Mouse (Mus musculus) gastrocnemius, postnatal 4 days (tissue): ENCODE measurements around the gene Itga10. TPM values are rescaled to one million over a fixed set of nuclear protein-coding genes. Genes with fewer than 3 reads are reported as not detected.

Experiments
- DNase-seq, 2 experiments: peaks; one replicate each; pipeline ENCODE4 v3.0.0; 2021 to 2022; ENCODE audit warnings: low spot score in 2 of 2, mixed read lengths in 2 of 2
- total RNA-seq, 2 experiments: library from RNA; stranded (reverse); gene quantifications; 2 replicates each; pipeline ENCODE4 v1.2.3; 2021

Itga10 gene
- total RNA-seq, 2 experiments from 2014 or later = 5.6 to 6.8 TPM

- DNase-seq = no peak
Measured at GRCm38 (mm10) chr3:96708684-96709064, 63.3 kb downstream of the Itga10 start.

Other genes with a start within 250 kb of the Itga10 start
- not detected for gene BC107364, start 193.3 kb upstream of the Itga10 start, total RNA-seq
- 100 to 1,000 TPM; 283 to 297 TPM for gene Hfe2, start 120.4 kb upstream of the Itga10 start, total RNA-seq
- 100 to 1,000 TPM; 318 to 360 TPM for gene Txnip, start 87.6 kb upstream of the Itga10 start, total RNA-seq
- gene Gm16253, start 68.6 kb upstream of the Itga10 start, total RNA-seq = 1 to 10 TPM; 1.5 TPM
- gene Polr3gl, start 51.4 kb upstream of the Itga10 start, total RNA-seq = 10 to 100 TPM; 32.4 to 34.2 TPM
- 1 to 10 TPM; 1.9 TPM for gene Ankrd34a, start 48.9 kb upstream of the Itga10 start, total RNA-seq
- 10 to 100 TPM; 41.8 to 42.9 TPM for gene Lix1l, start 44.4 kb upstream of the Itga10 start, total RNA-seq
- gene Rbm8a, start 15.7 kb upstream of the Itga10 start, total RNA-seq = 10 to 100 TPM; 67.3 to 77.2 TPM
- gene Pex11b, start 10.2 kb upstream of the Itga10 start, total RNA-seq = 10 to 100 TPM; 28.8 to 30.8 TPM
- gene Gm42957, start 10.1 kb upstream of the Itga10 start, total RNA-seq = under 1 TPM; 0.31 to 0.61 TPM
- gene Ankrd35, start 24.5 kb downstream of the Itga10 start, total RNA-seq = 1 to 10 TPM; 2.0 to 2.6 TPM
- gene Pias3, start 50.8 kb downstream of the Itga10 start, total RNA-seq = 10 to 100 TPM; 30.7 to 33.3 TPM
- gene Nudt17, start 63.0 kb downstream of the Itga10 start, total RNA-seq = 1 to 10 TPM; 1.3 to 1.7 TPM
- gene Polr3c, start 82.0 kb downstream of the Itga10 start, total RNA-seq = 10 to 100 TPM; 23.6 to 24.5 TPM
- 10 to 100 TPM; 45.1 to 50.6 TPM for gene Rnf115, start 82.1 kb downstream of the Itga10 start, total RNA-seq
- gene Pdzk1, start 183.7 kb downstream of the Itga10 start, total RNA-seq = under 1 TPM in 1 of 2 experiments, not detected in 1; 0.21 TPM
- not detected for gene Cd160, start 183.8 kb downstream of the Itga10 start, total RNA-seq